Comparison of ENCODE assay signal across 21 mouse cellular contexts in the genomic region with DNA sequence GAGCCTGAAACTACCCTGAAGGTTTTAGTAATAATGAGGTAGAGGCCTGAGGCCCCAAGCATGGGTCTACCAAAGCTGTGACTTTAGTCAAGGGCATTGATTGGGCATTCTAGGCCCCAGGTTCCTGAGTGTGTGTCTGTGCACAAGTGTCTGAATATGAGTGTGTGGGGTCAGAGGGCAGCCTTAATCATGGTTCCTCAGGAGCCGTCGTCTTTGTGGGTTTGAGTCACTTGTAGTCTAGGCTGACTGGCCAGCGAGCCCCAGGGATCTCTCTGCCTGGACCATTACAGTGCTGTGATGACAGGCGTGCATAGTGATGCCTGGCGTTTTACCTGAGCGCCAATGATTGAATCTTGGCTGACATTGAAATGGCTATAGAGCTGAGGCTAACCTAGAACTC. TPM values are rescaled to one million over a fixed set of nuclear protein-coding genes. Genes with fewer than 3 reads are reported as not detected.
DNase-seq lines count a peak whose midpoint lies in the region; ATAC-seq and TF ChIP-seq lines count a peak whose summit lies in the region.
"Had no signal": no experiment of that assay in that cellular context is flagged by ENCODE, and none has a peak within 500 bp of the region (broad histone marks: within the 10 kb centered on the region; RNA-seq: fewer than 3 reads in every experiment).

No protein-coding gene starts in this region.

- no peak for TF ChIP-seq POLR2A in cerebellum, adult 2 months (IDR thresholded peaks at IDR 0.05; ENCODE audit: borderline replicate concordance, insufficient read depth, low read length)

- H3K36me3 ChIP-seq in heart, embryonic 13.5 days: no peaks in the 10 kb centered on the region; the same call in 1 of the 2 replicates
- H3K36me3 ChIP-seq: forebrain, embryonic 12.5 days; heart, embryonic 15.5 days; hindbrain, embryonic 12.5 days; stomach, embryonic 15.5 days had no signal

- DNase-seq in cerebellum, adult 2 months: no peak
- DNase-seq in cerebellum, adult 9-10 months: no peak
- no peak for DNase-seq in heart, postnatal 4 days
- no peak for DNase-seq in layer of hippocampus, adult 2 months (ENCODE audit: low spot score in 2 of 2)
- no peak for DNase-seq in layer of hippocampus, adult 9-10 months (ENCODE audit: low spot score)
- peak; percentile 14 for DNase-seq in NIH3T3 (ENCODE audit: low read depth)
- DNase-seq in adrenal gland, postnatal 4 days (ENCODE audit: low spot score in 2 of 2): no peak
- DNase-seq: liver; liver, postnatal 0 days; right cerebral cortex, adult 18-20 months; right cerebral cortex, postnatal 4 days; thymus, postnatal 25 days had no signal

- H3K9me3 ChIP-seq in heart, embryonic 13.5 days: no peaks in the 10 kb centered on the region
- H3K9me3 ChIP-seq: forebrain, embryonic 12.5 days; heart, embryonic 15.5 days; hindbrain, embryonic 12.5 days; stomach, embryonic 15.5 days had no signal

- no peak overlapping the region for H3K4me2 ChIP-seq in heart, embryonic 13.5 days
- H3K4me2 ChIP-seq: forebrain, embryonic 12.5 days; heart, embryonic 15.5 days; hindbrain, embryonic 12.5 days; midbrain, embryonic 11.5 days; stomach, embryonic 15.5 days had no signal

- no peak for ATAC-seq in heart, embryonic 13.5 days (ENCODE audit: extremely low read depth, insufficient number of reproducible peaks, low FRiP score, low TSS enrichment)
- ATAC-seq: inflammation-experienced regulatory T-cells, adult 6 months; liver, postnatal 0 days; lung, postnatal 0 days had no signal

- peaks cover 35% of the 10 kb centered on the region for H3K4me1 ChIP-seq in cerebellum, adult 2 months (ENCODE audit: control insufficient read depth, insufficient read depth, low read length)
- peaks cover 59% of the 10 kb centered on the region for H3K4me1 ChIP-seq in heart, embryonic 13.5 days

- no peak overlapping the region for H3K4me3 ChIP-seq in cerebellum, adult 2 months (replicated peaks; ENCODE audit: insufficient read depth, low read depth, low read length)
- no peak overlapping the region for H3K4me3 ChIP-seq in heart, embryonic 13.5 days
- no peak overlapping the region for H3K4me3 ChIP-seq in layer of hippocampus, adult 2 months
- H3K4me3 ChIP-seq: forebrain, embryonic 12.5 days; heart, embryonic 15.5 days; hindbrain, embryonic 12.5 days; stomach, embryonic 15.5 days had no signal

- TF ChIP-seq CTCF in cerebellum, adult 2 months (IDR thresholded peaks at IDR 0.05; ENCODE audit: borderline replicate concordance, insufficient read depth, low read depth, low read length): no peak
- TF ChIP-seq CTCF in layer of hippocampus, adult 2 months (conservative IDR thresholded peaks at IDR 0.05): no peak

- H3K27me3 ChIP-seq in cerebellum, adult 2 months (ENCODE audit: control insufficient read depth, insufficient read depth, low read length): no peaks in the 10 kb centered on the region
- no peaks in the 10 kb centered on the region for H3K27me3 ChIP-seq in heart, embryonic 13.5 days (replicated peaks)
- H3K27me3 ChIP-seq: forebrain, embryonic 12.5 days; heart, embryonic 15.5 days; hindbrain, embryonic 12.5 days; stomach, embryonic 15.5 days had no signal

- H3K9ac ChIP-seq in heart, embryonic 13.5 days: peak overlapping the region; percentile 63; the same call in 1 of the 2 replicates
- H3K9ac ChIP-seq: forebrain, embryonic 12.5 days; heart, embryonic 15.5 days; hindbrain, embryonic 12.5 days; liver, postnatal 0 days; stomach, embryonic 15.5 days had no signal

- WGBS in cerebellum, adult 2 months: 39% methylated on average over 6 of the region's 6 CpGs
- WGBS in heart, embryonic 13.5 days: 75% methylated on average over 6 of the region's 6 CpGs

- 0 out of 2 replicates have a peak overlapping the region, but pooled peaks have one; percentile 0 for H3K27ac ChIP-seq in cerebellum, adult 2 months (ENCODE audit: insufficient read depth, low read length)
- no peak overlapping the region for H3K27ac ChIP-seq in heart, embryonic 13.5 days (replicated peaks)
- H3K27ac ChIP-seq in layer of hippocampus, adult 2 months: peak overlapping the region; percentile 40; the same call in 1 of the 2 replicates
- H3K27ac ChIP-seq: forebrain, embryonic 12.5 days; hindbrain, embryonic 12.5 days; macrophage; stomach, embryonic 15.5 days had no signal

RNA-seq across cellular contexts. Expression of a gene that starts 3.5 kb away (rescaled TPM):
- 66.9 and 68.6 TPM in 2 replicates for polyA plus RNA-seq in cerebellum, adult 2 months (2012; rRNA removed)
- 66.8 and 67.6 TPM in 2 replicates for polyA plus RNA-seq in heart, embryonic 13.5 days (2015; fragmentation: Nextera tagmentation; extraction: Ambion mirVana)
- total RNA-seq in heart, postnatal 4 days (2021): 10 to 100 TPM; 83.9 to 86.7 TPM
- 10 to 100 TPM; 58.0 to 69.6 TPM for total RNA-seq in layer of hippocampus, adult 2 months (2021)
- total RNA-seq in adrenal gland, postnatal 4 days (2021): 100 to 1,000 TPM; 111 to 116 TPM

RNA-seq across cellular contexts. Expression of a gene that starts 16.5 kb away (rescaled TPM):
- polyA plus RNA-seq in cerebellum, adult 2 months (2012; rRNA removed): 37.5 and 39.5 TPM in 2 replicates
- 27.6 and 28.6 TPM in 2 replicates for polyA plus RNA-seq in heart, embryonic 13.5 days (2015; fragmentation: Nextera tagmentation; extraction: Ambion mirVana)
- 10 to 100 TPM; 11.3 to 13.3 TPM for total RNA-seq in heart, postnatal 4 days (2021)
- total RNA-seq in layer of hippocampus, adult 2 months (2021): 10 to 100 TPM; 31.2 to 46.2 TPM
- 10 to 100 TPM; 34.0 to 35.3 TPM for total RNA-seq in adrenal gland, postnatal 4 days (2021)
